Mouse (Mus musculus): ENCODE data around the gene Lancl3. TPM values are rescaled to one million over a fixed set of nuclear protein-coding genes. Genes with fewer than 3 reads are reported as not detected.

The Lancl3 gene
- 2.1 TPM for polyA plus RNA-seq (2014; fragmentation: Illumina TruSeq; extraction: RNeasy Lipid Tissue Mini Kit (QIAGEN cat#74804); ENCODE audit: low read depth, low replicate concordance)

DNA sequence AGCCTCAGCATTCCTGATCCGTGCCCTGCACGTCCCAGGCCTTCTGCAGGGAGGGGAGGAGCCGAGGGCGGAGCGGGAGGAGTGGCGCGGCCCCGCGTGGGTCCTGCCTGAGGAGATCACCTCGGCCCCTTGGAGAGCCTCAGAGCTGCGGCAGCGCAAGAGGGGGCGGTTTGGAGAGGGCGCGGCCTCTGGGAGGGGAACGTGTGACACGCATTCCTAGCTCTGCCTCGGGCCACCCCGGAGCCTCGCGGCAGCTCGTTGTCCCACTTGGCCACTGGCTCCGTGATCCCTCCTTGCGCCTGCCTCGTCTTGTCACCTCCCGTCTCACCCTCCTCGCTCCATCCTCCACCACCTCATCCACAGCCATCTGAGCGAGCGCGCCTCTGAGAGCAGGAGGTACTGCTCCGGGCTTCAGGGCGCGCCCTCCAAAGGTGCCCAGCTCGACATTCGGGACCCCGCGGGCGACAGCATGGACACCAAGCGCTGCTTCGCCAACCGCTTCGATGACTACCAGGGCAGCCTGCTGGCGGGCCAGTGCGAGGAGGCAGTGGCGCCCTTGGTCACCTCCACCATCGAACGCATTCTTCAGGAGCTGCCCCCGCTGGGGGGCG is at the start of gene Lancl3:
Gene Lancl3 (plus strand): TSS at position 142 of the 611 bp plus-strand sequence.

DNA sequence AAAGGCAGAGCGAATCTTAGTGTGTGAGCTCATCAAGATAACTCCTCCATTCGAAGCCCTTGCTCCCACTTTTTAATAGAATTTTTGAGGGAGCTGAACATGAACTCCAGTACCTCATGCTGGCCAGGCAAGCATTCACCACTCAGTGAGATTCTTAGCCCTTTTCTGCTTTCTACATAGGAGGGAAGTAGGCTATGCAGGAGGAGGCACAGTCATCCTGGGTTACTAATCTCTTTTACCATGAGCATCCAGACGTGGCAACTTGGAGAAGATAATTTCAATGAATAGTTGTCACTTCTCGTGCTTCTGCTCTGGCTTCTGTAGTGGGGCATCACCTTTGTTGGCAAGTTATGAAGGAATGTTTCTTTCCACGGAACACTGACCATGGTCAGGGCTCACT is 57.1 kb downstream of the Lancl3 start, which contains the start of gene Gm14862:
Gene Gm14862 (minus strand): TSS at position 134 of the 400 bp plus-strand sequence.

GRCm38 (mm10) chrX:9272460-9273361 is 73.0 kb downstream of the Lancl3 start, which contains the start of gene Xk:
TSS of gene Xk (plus strand) at chrX:9272756.

GRCm38 (mm10) chrX:9283464-9283863 is 83.8 kb downstream of the Lancl3 start, which contains the start of gene H2al1m:
TSS of gene H2al1m (plus strand) at chrX:9283764.

Other genes with a start within 250 kb of the Lancl3 start
- not detected for gene Fthl17b, start 236.9 kb upstream of the Lancl3 start, polyA plus RNA-seq (2014; fragmentation: Illumina TruSeq; extraction: RNeasy Lipid Tissue Mini Kit (QIAGEN cat#74804); ENCODE audit: low read depth, low replicate concordance)
- not detected for gene Fthl17c, start 223.3 kb upstream of the Lancl3 start, polyA plus RNA-seq (2014; fragmentation: Illumina TruSeq; extraction: RNeasy Lipid Tissue Mini Kit (QIAGEN cat#74804); ENCODE audit: low read depth, low replicate concordance)
- gene Fthl17d, start 213.1 kb upstream of the Lancl3 start, polyA plus RNA-seq (2014; fragmentation: Illumina TruSeq; extraction: RNeasy Lipid Tissue Mini Kit (QIAGEN cat#74804); ENCODE audit: low read depth, low replicate concordance), result not detected
- not detected for gene Fthl17e, start 166.4 kb upstream of the Lancl3 start, polyA plus RNA-seq (2014; fragmentation: Illumina TruSeq; extraction: RNeasy Lipid Tissue Mini Kit (QIAGEN cat#74804); ENCODE audit: low read depth, low replicate concordance)
- not detected for gene Fthl17f, start 136.9 kb upstream of the Lancl3 start, polyA plus RNA-seq (2014; fragmentation: Illumina TruSeq; extraction: RNeasy Lipid Tissue Mini Kit (QIAGEN cat#74804); ENCODE audit: low read depth, low replicate concordance)
- not detected for gene 4930402K13Rik, start 95.3 kb upstream of the Lancl3 start, polyA plus RNA-seq (2014; fragmentation: Illumina TruSeq; extraction: RNeasy Lipid Tissue Mini Kit (QIAGEN cat#74804); ENCODE audit: low read depth, low replicate concordance)
- not detected for gene Gm14862, start 57.0 kb downstream of the Lancl3 start, polyA plus RNA-seq (2014; fragmentation: Illumina TruSeq; extraction: RNeasy Lipid Tissue Mini Kit (QIAGEN cat#74804); ENCODE audit: low read depth, low replicate concordance)
- gene Xk, start 72.9 kb downstream of the Lancl3 start, polyA plus RNA-seq (2014; fragmentation: Illumina TruSeq; extraction: RNeasy Lipid Tissue Mini Kit (QIAGEN cat#74804); ENCODE audit: low read depth, low replicate concordance), result 5.8 TPM
- not detected for gene H2al1m, start 83.9 kb downstream of the Lancl3 start, polyA plus RNA-seq (2014; fragmentation: Illumina TruSeq; extraction: RNeasy Lipid Tissue Mini Kit (QIAGEN cat#74804); ENCODE audit: low read depth, low replicate concordance)
- gene H2al1k, start 150.7 kb downstream of the Lancl3 start, polyA plus RNA-seq (2014; fragmentation: Illumina TruSeq; extraction: RNeasy Lipid Tissue Mini Kit (QIAGEN cat#74804); ENCODE audit: low read depth, low replicate concordance), result not detected

Measured in heart, adult 10 weeks (tissue).